Mouse (Mus musculus): Measurements from ENCODE around the gene Sbk2. TPM values are rescaled to one million over a fixed set of nuclear protein-coding genes. Genes with fewer than 3 reads are reported as not detected.
"Not testable (repeated sequence)": the region's sequence is repeated elsewhere in the genome, so short reads cannot be mapped to it uniquely, and the experiment has no call there.

Gene Sbk2
- polyA plus RNA-seq (2012; rRNA removed) = 0.32 and 0.48 TPM in 2 replicates

- Histone ChIP-seq H3K4me3 (ENCODE audit: insufficient read depth, low read length) (no peak within 1 kb of the TSS), H3K4me1 (ENCODE audit: control insufficient read depth, insufficient read depth, low read length) (no peaks in the 10 kb centered on the region), H3K27ac (ENCODE audit: insufficient read depth, low read length) (no peak within 1 kb of the TSS)
- TF ChIP-seq POLR2A (IDR thresholded peaks at IDR 0.05; ENCODE audit: extremely low read depth, insufficient read depth, low read length) = no peak
- peak; percentile 62 for TF ChIP-seq CTCF (IDR thresholded peaks at IDR 0.05; ENCODE audit: extremely low read depth, insufficient read depth, low read length)
Measured at GRCm38 (mm10) chr7:4964272-4964671, at the start of gene Sbk2. TSS of gene Sbk2 (minus strand) at chr7:4964406.

GRCm38 (mm10) chr7:5012681-5013513, 48.7 kb upstream of the Sbk2 start:
- no peak for TF ChIP-seq CTCF (IDR thresholded peaks at IDR 0.05; ENCODE audit: extremely low read depth, insufficient read depth, low read length)
- TF ChIP-seq POLR2A (IDR thresholded peaks at IDR 0.05; ENCODE audit: extremely low read depth, insufficient read depth, low read length) = no peak
- no peaks in the 10 kb centered on the region for H3K4me1 ChIP-seq (ENCODE audit: control insufficient read depth, insufficient read depth, low read length)
- H3K4me3 ChIP-seq (ENCODE audit: insufficient read depth, low read length) = no peak overlapping the region
- no peak overlapping the region for H3K27ac ChIP-seq (ENCODE audit: insufficient read depth, low read length)

GRCm38 (mm10) chr7:5008229-5008628, 44.0 kb upstream of the Sbk2 start:
- Histone ChIP-seq H3K4me1 (ENCODE audit: control insufficient read depth, insufficient read depth, low read length) (no peaks in the 10 kb centered on the region), H3K27ac (ENCODE audit: insufficient read depth, low read length) (no peak overlapping the region), H3K4me3 (ENCODE audit: insufficient read depth, low read length) (no peak overlapping the region)
- TF ChIP-seq POLR2A (IDR thresholded peaks at IDR 0.05; ENCODE audit: extremely low read depth, insufficient read depth, low read length) (no peak), CTCF (IDR thresholded peaks at IDR 0.05; ENCODE audit: extremely low read depth, insufficient read depth, low read length) (no peak)

DNA sequence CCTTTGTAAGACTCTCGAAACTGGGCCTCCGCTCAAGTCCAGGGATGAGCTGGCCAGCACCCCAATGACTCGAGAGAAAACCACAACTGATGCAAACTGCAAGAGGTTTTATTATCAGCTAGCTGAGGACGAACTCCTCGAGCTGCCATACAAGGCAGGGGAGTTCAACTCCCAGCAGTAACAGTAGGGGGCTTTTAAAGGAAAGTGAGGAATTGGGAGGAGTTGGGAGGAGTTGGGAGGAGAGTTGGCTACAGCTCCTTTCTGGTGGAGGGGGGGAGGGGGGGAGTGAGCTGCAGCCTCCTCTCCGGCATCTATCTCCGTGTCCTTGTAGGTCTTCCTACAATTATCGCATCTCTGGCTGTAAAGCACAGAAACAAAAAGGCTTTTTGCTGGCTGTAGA, 38.7 kb upstream of the Sbk2 start:
- H3K27ac ChIP-seq (ENCODE audit: insufficient read depth, low read length); H3K4me3 ChIP-seq (ENCODE audit: insufficient read depth, low read length); H3K4me1 ChIP-seq (ENCODE audit: control insufficient read depth, insufficient read depth, low read length): not testable (repeated sequence)

DNA sequence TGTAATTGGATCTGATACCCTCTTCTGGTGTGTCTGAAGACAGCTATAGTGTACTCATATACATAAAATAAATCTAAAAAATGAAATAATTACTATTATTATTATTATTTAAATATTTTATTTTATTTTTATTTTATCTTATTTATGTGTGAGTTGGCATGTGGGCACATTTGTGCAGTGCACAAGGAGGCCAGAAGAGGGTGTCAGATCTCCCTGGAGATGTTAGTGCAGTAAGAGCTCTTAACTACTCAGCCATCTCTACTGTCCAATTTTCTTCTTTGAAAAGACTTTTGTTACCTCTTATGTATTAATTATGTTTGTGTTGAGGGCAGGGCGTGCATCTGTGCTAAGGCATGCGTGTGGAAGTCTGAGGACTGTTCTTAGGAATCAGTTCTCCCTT, 35.7 kb upstream of the Sbk2 start:
- TF ChIP-seq CTCF (IDR thresholded peaks at IDR 0.05; ENCODE audit: extremely low read depth, insufficient read depth, low read length) (peak; percentile 40), POLR2A (IDR thresholded peaks at IDR 0.05; ENCODE audit: extremely low read depth, insufficient read depth, low read length) (no peak)
- H3K4me3 ChIP-seq (ENCODE audit: insufficient read depth, low read length) = no peak overlapping the region
- H3K27ac ChIP-seq (ENCODE audit: insufficient read depth, low read length) = no peak overlapping the region
- H3K4me1 ChIP-seq (ENCODE audit: control insufficient read depth, insufficient read depth, low read length) = no peaks in the 10 kb centered on the region

GRCm38 (mm10) chr7:4996934-4997333, 32.7 kb upstream of the Sbk2 start:
- H3K4me3 ChIP-seq (ENCODE audit: insufficient read depth, low read length) = peak overlapping the region; percentile 72
- H3K4me1 ChIP-seq (ENCODE audit: control insufficient read depth, insufficient read depth, low read length) = no peaks in the 10 kb centered on the region
- H3K27ac ChIP-seq (ENCODE audit: insufficient read depth, low read length) = peak overlapping the region; percentile 3; the same call in 1 of the 2 replicates
- no peak for TF ChIP-seq CTCF (IDR thresholded peaks at IDR 0.05; ENCODE audit: extremely low read depth, insufficient read depth, low read length)
- no peak for TF ChIP-seq POLR2A (IDR thresholded peaks at IDR 0.05; ENCODE audit: extremely low read depth, insufficient read depth, low read length)

GRCm38 (mm10) chr7:4996003-4996895, 32.0 kb upstream of the Sbk2 start, which contains the start of gene Zfp579:
TSS of gene Zfp579 (minus strand) at chr7:4996158.
- TF ChIP-seq POLR2A (IDR thresholded peaks at IDR 0.05; ENCODE audit: extremely low read depth, insufficient read depth, low read length) = peak; percentile 79
- no peak for TF ChIP-seq CTCF (IDR thresholded peaks at IDR 0.05; ENCODE audit: extremely low read depth, insufficient read depth, low read length)

DNA sequence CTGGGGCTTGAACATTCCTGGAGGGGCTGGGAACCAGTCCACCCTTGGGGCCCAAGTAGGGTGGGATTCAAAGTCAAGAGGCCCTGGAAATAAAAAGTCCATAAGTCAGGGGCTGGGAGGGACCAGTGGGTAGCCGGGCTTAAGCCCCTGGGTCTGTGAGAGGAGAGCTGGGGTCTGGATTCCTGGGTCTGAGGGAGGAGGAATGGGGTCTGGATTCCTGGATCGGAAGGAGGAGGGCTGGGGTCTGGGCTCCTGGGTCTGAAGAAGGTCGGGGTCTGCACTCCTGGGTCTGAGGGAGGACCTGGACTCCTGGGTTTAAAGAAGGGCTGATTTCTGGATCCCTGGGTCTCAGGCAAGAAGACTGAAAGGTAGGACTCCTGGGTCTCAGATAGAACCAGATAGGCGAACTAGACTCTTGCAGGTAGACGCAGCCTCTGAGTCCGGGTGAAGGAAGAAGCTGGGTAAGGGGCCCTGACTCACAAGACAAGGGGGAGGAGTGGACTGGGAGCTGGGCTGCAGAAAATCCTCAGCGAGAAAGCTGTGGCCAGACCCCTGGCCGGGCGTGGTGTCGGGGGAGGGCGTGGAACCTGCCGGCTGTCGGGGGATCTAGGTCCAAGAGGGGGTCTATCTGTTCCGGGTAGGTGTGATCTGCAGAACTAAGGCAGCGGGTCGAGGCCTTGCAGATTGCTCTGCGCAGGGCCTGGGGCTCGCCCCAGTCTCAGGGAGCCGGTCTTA, 31.2 kb upstream of the Sbk2 start:
- H3K4me3 ChIP-seq (ENCODE audit: insufficient read depth, low read length) = peak overlapping the region; percentile 72
- H3K27ac ChIP-seq (ENCODE audit: insufficient read depth, low read length) = peak overlapping the region; percentile 26
- no peaks in the 10 kb centered on the region for H3K4me1 ChIP-seq (ENCODE audit: control insufficient read depth, insufficient read depth, low read length)
- TF ChIP-seq POLR2A (IDR thresholded peaks at IDR 0.05; ENCODE audit: extremely low read depth, insufficient read depth, low read length) (no peak), CTCF (IDR thresholded peaks at IDR 0.05; ENCODE audit: extremely low read depth, insufficient read depth, low read length) (no peak)

More at GRCm38 (mm10) chr7:4996003-4996895, 32.0 kb upstream of the Sbk2 start, which contains the start of gene Zfp579:
- Histone ChIP-seq H3K27ac (ENCODE audit: insufficient read depth, low read length) (peak within 1 kb of the TSS; percentile 26), H3K4me1 (ENCODE audit: control insufficient read depth, insufficient read depth, low read length) (no peaks in the 10 kb centered on the region), H3K4me3 (ENCODE audit: insufficient read depth, low read length) (peak within 1 kb of the TSS; percentile 72)
